Mouse (Mus musculus) lung, embryonic 16.5 days (tissue): ENCODE data around the gene Creg2. TPM values are rescaled to one million over a fixed set of nuclear protein-coding genes. Genes with fewer than 3 reads are reported as not detected.
A peak's percentile ranks its signal among the peaks of the same experiment; 100 is the strongest.
"Not testable (repeated sequence)": the region's sequence is repeated elsewhere in the genome, so short reads cannot be mapped to it uniquely, and the experiment has no call there.

Experiments used
- ATAC-seq: fragments of 200-750 bp; cut with Nextera tagmentation; 2 replicates; pipeline ENCODE4 v1.8.0; 2017; ENCODE audit warnings: low read depth, mild to moderate bottlenecking, moderate library complexity
- H3K27ac ChIP-seq: fragments of 300-500 bp; sonication (generic); 2 replicates; pipeline ENCODE4 v1.5.1; 2014; ENCODE audit warnings: mild to moderate bottlenecking, control low read depth, low read length
- H3K27me3 ChIP-seq: fragments of 300-500 bp; sonication (generic); 2 replicates; pipeline ENCODE4 v1.6.1; 2014; ENCODE audit warnings: low read depth, low read length, mixed read lengths; ENCODE audit not compliant: control insufficient read depth, insufficient read depth
- H3K36me3 ChIP-seq: fragments of 300-500 bp; sonication (generic); 2 replicates; pipeline ENCODE4 v1.6.1; 2014; ENCODE audit warnings: low read length; ENCODE audit not compliant: control insufficient read depth, insufficient read depth
- H3K4me1 ChIP-seq: fragments of 300-500 bp; sonication (generic); replicated peaks from 2 replicates; pipeline ENCODE4 v1.6.1; 2014; ENCODE audit warnings: low read length, mixed read lengths; ENCODE audit not compliant: control insufficient read depth, insufficient read depth
- H3K4me2 ChIP-seq: fragments of 300-500 bp; sonication (generic); 2 replicates; pipeline ENCODE4 v1.6.1; 2014; ENCODE audit warnings: low read depth, low read length, control low read depth
- H3K4me3 ChIP-seq: fragments of 300-500 bp; sonication (generic); 2 replicates; pipeline ENCODE4 v1.5.1; 2014; ENCODE audit warnings: mild to moderate bottlenecking, low read length, control low read depth
- H3K9ac ChIP-seq: fragments of 300-500 bp; sonication (generic); 2 replicates; pipeline ENCODE4 v1.6.1; 2014; ENCODE audit warnings: low read length, control low read depth
- H3K9me3 ChIP-seq: fragments of 300-500 bp; sonication (generic); 2 replicates; pipeline ENCODE4 v1.6.1; 2016; ENCODE audit warnings: low read length; ENCODE audit not compliant: control insufficient read depth
- WGBS: fragments of 180-500 bp; shearing (Covaris S2); extraction: QIAGEN DNeasy Blood & Tissue Kit; methylation state at CpG from one replicate; pipeline ENCODE4 v1.1.7; 2014; 5-methylcytosine and 5-hydroxymethylcytosine counted together
- polyA plus RNA-seq: library from polyadenylated mRNA; unstranded; fragments of >200 nt; fragmentation: Nextera tagmentation; extraction: Ambion mirVana; gene quantifications from 2 replicates; pipeline ENCODE4 v1.2.1, GENCODE M21; 2015

Gene Creg2
- polyA plus RNA-seq, 1 experiment from 2014 or later, result 0.04 TPM

DNA sequence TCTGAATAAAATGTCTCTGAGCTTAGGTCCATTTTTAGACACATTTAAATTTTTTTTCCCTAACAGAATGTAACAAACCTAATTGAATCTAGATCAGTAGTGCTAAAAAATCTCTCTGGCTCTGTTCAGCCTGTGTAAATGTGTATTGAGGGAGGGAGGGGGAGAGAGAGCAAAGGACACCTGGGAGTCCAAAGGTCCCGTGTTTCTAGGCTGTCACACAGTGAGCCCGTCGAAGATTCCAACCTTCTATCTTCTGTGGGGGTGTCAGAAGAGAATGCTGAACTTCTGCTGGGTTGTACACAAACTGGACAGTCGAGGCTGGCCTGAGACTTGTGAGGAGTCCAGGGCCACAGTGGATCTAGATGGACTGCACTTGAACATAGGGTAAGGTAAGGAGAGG lies 59.2 kb downstream of the Creg2 start:
- Histone ChIP-seq H3K9me3 (no peaks in the 10 kb centered on the region), H3K27ac (no peak overlapping the region), H3K36me3 (no peaks in the 10 kb centered on the region), H3K4me3 (no peak overlapping the region), H3K4me1 (no peaks in the 10 kb centered on the region), H3K4me2 (no peak overlapping the region), H3K9ac (no peak overlapping the region), H3K27me3 (no peaks in the 10 kb centered on the region)
- no peak for ATAC-seq
- 60% methylated on average over 4 of the region's 4 CpGs for WGBS

DNA sequence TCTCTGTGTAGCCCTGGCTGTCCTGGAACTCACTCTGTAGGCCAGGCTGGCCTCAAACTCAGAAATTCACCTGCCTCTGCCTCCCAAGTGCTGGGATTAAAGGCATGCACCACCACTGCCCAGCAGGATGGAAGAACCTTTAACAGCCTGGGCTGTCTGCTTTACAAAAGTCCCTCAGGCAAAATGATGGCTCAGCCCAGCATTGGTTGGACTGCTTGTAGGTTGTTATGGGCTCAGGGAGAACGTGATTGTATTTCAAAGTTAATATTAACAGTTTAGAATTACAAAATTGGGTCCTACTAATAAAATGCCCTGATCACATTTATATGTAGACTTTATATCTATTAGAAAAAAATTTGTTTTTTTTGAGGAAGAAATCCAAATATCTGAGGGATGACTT lies 59.7 kb downstream of the Creg2 start:
- H3K36me3 ChIP-seq, H3K9me3 ChIP-seq, H3K4me3 ChIP-seq, H3K27me3 ChIP-seq, H3K4me1 ChIP-seq, ATAC-seq, H3K4me2 ChIP-seq, H3K27ac ChIP-seq, H3K9ac ChIP-seq: not testable (repeated sequence)
- WGBS, result 43% methylated on average over 1 of the region's 1 CpGs

DNA sequence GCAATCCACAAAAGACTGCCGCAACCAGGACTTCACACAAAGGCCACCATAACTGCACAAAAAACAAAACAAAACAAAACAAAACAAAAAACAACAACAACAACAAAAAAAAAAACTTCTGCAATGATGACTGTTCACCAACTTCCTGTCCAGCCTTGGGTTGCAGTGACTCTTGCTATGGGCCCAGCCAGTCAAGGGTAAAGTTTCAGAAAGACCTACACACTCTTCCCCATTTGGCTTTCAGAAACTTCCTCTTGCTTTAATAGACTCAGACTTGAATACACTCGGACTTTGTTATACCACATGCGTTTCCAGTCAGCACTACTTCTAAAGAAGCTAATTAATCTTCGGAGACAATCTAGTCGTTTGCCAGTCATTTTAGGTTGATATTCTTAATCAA lies 61.1 kb downstream of the Creg2 start:
- Histone ChIP-seq H3K9ac (no peak overlapping the region), H3K27me3 (no peaks in the 10 kb centered on the region), H3K27ac (no peak overlapping the region), H3K36me3 (no peaks in the 10 kb centered on the region), H3K9me3 (no peaks in the 10 kb centered on the region), H3K4me1 (no peaks in the 10 kb centered on the region), H3K4me2 (no peak overlapping the region), H3K4me3 (no peak overlapping the region)
- no peak for ATAC-seq
- 73% methylated on average over 5 of the region's 5 CpGs for WGBS

- no peaks in the 10 kb centered on the region; the same call in 1 of the 2 replicates for H3K27me3 ChIP-seq
- no peak overlapping the region for H3K4me3 ChIP-seq
- no peak overlapping the region for H3K27ac ChIP-seq
- no peaks in the 10 kb centered on the region for H3K9me3 ChIP-seq
- H3K36me3 ChIP-seq, result no peaks in the 10 kb centered on the region
- H3K4me2 ChIP-seq, result no peak overlapping the region
- 78% methylated on average over 9 of the region's 9 CpGs for WGBS
- no peak overlapping the region for H3K9ac ChIP-seq
- ATAC-seq, result no peak
- H3K4me1 ChIP-seq, result no peaks in the 10 kb centered on the region
Measured at GRCm38 (mm10) chr1:39585416-39585815, 65.9 kb downstream of the Creg2 start.

GRCm38 (mm10) chr1:39583173-39583572 lies 68.1 kb downstream of the Creg2 start:
- Histone ChIP-seq H3K27me3 (no peaks in the 10 kb centered on the region; the same call in 1 of the 2 replicates), H3K27ac (no peak overlapping the region), H3K36me3 (no peaks in the 10 kb centered on the region), H3K4me2 (no peak overlapping the region), H3K9me3 (no peaks in the 10 kb centered on the region), H3K9ac (no peak overlapping the region), H3K4me1 (peaks cover 2% of the 10 kb centered on the region; the same call in 1 of the 2 replicates), H3K4me3 (no peak overlapping the region)
- no peak for ATAC-seq
- WGBS, result 79% methylated on average over 9 of the region's 9 CpGs

DNA sequence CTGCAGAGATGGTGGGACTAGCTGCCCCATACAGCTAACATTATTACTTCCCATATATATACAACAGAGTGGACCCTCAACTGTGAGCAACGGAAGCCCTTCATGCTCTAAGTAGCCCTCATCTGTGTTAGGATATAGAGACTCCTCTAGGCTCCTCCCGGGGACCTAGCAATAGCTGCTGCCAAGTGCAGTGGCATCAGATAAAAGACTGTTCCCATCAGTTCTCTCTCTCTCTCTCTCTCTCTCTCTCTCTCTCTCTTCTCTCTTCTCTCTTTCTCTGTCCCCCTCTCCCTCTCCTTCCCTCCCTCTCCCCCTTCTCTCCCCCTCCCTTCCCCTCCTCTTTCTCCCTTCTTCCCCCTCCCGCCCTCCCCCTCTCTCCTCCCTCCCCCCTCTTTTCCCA lies 70.1 kb downstream of the Creg2 start:
- H3K9ac ChIP-seq, result no peak overlapping the region
- no peak overlapping the region for H3K4me3 ChIP-seq
- peaks cover 8% of the 10 kb centered on the region for H3K4me1 ChIP-seq
- no peak overlapping the region for H3K27ac ChIP-seq
- no peak overlapping the region for H3K4me2 ChIP-seq
- H3K9me3 ChIP-seq, result no peaks in the 10 kb centered on the region
- no peaks in the 10 kb centered on the region for H3K36me3 ChIP-seq
- no peaks in the 10 kb centered on the region; the same call in 1 of the 2 replicates for H3K27me3 ChIP-seq
- no peak for ATAC-seq
- 55% methylated on average over 2 of the region's 3 CpGs for WGBS

DNA sequence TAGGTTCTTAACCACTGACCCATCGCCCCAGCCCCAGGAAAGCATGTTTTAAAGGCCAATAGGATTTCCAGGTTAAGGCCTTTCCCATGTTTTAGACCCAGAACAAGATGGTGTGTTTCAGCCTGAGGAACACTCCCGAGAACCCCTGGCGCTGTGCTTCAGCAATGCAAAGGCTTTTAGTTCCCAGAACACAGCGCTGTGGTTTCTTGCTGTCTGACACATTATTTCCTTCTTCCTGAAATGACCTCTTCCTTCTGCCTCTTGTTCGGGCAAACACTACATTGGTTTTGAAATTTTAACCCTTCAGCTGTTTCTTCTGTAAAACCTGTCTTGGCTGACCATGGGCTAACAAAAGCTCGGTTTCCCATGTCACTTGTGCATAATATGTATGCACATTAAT lies 72.1 kb downstream of the Creg2 start:
- no peak overlapping the region for H3K4me3 ChIP-seq
- no peaks in the 10 kb centered on the region; the same call in 1 of the 2 replicates for H3K27me3 ChIP-seq
- H3K27ac ChIP-seq, result peak overlapping the region; percentile 44; the same call in 1 of the 2 replicates
- no peaks in the 10 kb centered on the region for H3K9me3 ChIP-seq
- H3K9ac ChIP-seq, result no peak overlapping the region
- H3K4me1 ChIP-seq, result peaks cover 25% of the 10 kb centered on the region
- no peaks in the 10 kb centered on the region for H3K36me3 ChIP-seq
- no peak for ATAC-seq
- H3K4me2 ChIP-seq, result no peak overlapping the region
- 60% methylated on average over 6 of the region's 6 CpGs for WGBS

DNA sequence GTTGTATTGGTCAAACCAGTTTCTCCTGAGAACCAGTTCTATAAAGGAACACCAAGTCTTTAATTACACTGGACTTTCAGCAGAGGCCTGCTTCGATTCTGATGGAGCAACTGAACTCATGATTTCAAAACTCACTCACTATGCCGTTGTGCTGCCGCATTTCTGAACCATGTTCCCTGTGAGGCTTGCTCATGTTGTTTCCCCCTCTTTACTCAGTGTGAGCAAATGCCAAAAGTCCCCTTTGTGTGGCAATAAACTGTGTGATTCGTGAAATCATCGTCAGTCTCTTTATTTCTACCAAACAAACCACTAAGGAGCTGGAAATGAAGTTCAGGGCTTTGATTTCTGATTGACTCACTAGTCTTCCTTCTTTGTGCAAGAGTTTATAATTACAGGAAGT lies 72.8 kb downstream of the Creg2 start:
- H3K27ac ChIP-seq, result no peak overlapping the region
- H3K9me3 ChIP-seq, result no peaks in the 10 kb centered on the region
- no peak overlapping the region for H3K4me3 ChIP-seq
- 66% methylated on average over 5 of the region's 5 CpGs for WGBS
- H3K4me2 ChIP-seq, result no peak overlapping the region
- H3K27me3 ChIP-seq, result no peaks in the 10 kb centered on the region; the same call in 1 of the 2 replicates
- H3K4me1 ChIP-seq, result peaks cover 30% of the 10 kb centered on the region
- no peaks in the 10 kb centered on the region for H3K36me3 ChIP-seq
- no peak overlapping the region for H3K9ac ChIP-seq
- ATAC-seq, result no peak

GRCm38 (mm10) chr1:39577253-39577705 lies 74.0 kb downstream of the Creg2 start, which contains the start of gene Rnf149:
Rnf149 (minus strand) TSS chr1:39577405.
- Histone ChIP-seq H3K9me3 (no peaks in the 10 kb centered on the region), H3K27me3 (no peaks in the 10 kb centered on the region), H3K9ac (peak within 1 kb of the TSS; percentile 97), H3K4me3 (peak within 1 kb of the TSS; percentile 95), H3K27ac (peak within 1 kb of the TSS; percentile 99), H3K4me2 (peak within 1 kb of the TSS; percentile 88), H3K4me1 (peaks cover 30% of the 10 kb centered on the region), H3K36me3 (0 out of 2 replicates have a peak, but pooled peaks cover 2% of the 10 kb centered on the region)
- ATAC-seq, result peak; percentile 98
- under 1% methylated on average over 46 of the region's 49 CpGs for WGBS
